15 mouse cellular contexts compared by ENCODE assay signal in genomic region chr3:123511818-123512217, GRCm38 (mm10).
"Had no signal": no experiment of that assay in that cellular context is flagged by ENCODE, and none has a peak within 500 bp of the region (broad histone marks: within the 10 kb centered on the region; RNA-seq: fewer than 3 reads in every experiment).

No protein-coding gene starts in this region.

- H3K27me3 ChIP-seq: limb, embryonic 12.5 days; liver, embryonic 13.5 days; midbrain, embryonic 12.5 days; neural tube, embryonic 12.5 days; stomach, embryonic 15.5 days had no signal

- H3K9me3 ChIP-seq: liver, embryonic 13.5 days; midbrain, embryonic 12.5 days; neural tube, embryonic 12.5 days; stomach, embryonic 15.5 days had no signal

- H3K4me3 ChIP-seq: limb, embryonic 12.5 days; liver, embryonic 13.5 days; megakaryocyte, embryonic 14.5 days; midbrain, embryonic 12.5 days; neural tube, embryonic 12.5 days; stomach, embryonic 15.5 days had no signal

- ATAC-seq: liver, postnatal 0 days had no signal

- H3K36me3 ChIP-seq: midbrain, embryonic 12.5 days; neural tube, embryonic 12.5 days had no signal

- H3K4me2 ChIP-seq: limb, embryonic 12.5 days; liver, embryonic 13.5 days; midbrain, embryonic 12.5 days; neural tube, embryonic 12.5 days; stomach, embryonic 15.5 days had no signal

- H3K27ac ChIP-seq: limb, embryonic 12.5 days; liver, embryonic 13.5 days; macrophage; midbrain, embryonic 12.5 days; neural tube, embryonic 12.5 days; stomach, embryonic 15.5 days had no signal

- DNase-seq: kidney, adult 11 months; kidney, adult 9 months; kidney, postnatal 14 days; layer of hippocampus, adult 9-11 months; layer of hippocampus, postnatal 36 days; liver; liver, embryonic 13.5 days; liver, postnatal 0 days; thymus, postnatal 36 days had no signal

- H3K9ac ChIP-seq: limb, embryonic 12.5 days; liver, embryonic 13.5 days; liver, postnatal 0 days; midbrain, embryonic 12.5 days; neural tube, embryonic 12.5 days; stomach, embryonic 15.5 days had no signal
